Mouse (Mus musculus): Measurements from ENCODE around the gene Ttc12. TPM values are rescaled to one million over a fixed set of nuclear protein-coding genes. Genes with fewer than 3 reads are reported as not detected.

Gene Ttc12
- total RNA-seq (2023) = 1 to 10 TPM; 1.6 to 2.7 TPM

GRCm38 (mm10) chr9:49485892-49486311, at the start of gene Ttc12:
TSS of gene Ttc12 (minus strand) at chr9:49486225.

DNA sequence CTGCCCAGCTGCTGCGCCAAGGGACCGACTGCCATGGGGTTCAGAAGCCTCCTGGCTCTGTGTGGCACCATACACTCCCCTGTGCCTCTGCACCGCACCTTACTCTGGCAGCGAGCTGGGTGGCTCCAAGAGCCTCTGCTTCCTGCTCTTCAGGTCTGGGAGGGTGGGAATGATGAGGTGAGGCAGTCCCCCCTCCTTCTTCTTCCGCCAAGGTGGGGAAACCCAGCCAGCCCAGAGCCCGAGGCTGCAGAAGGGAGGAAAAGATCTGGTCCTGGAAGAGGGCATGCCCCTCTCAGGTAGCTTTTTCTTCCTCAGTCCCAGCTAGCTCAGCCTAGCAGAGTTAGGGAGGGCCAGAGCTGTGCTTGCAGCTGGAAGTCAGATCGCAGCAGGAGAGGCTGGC, 59.1 kb downstream of the Ttc12 start, which contains the start of gene Ankk1:
Ankk1 (minus strand) TSS at position 101 of the 400 bp plus-strand sequence.

Other genes with a start within 250 kb of the Ttc12 start
- gene Gm4894, start 235.7 kb downstream of the Ttc12 start, total RNA-seq (2023) = not detected
- gene Drd2, start 145.6 kb downstream of the Ttc12 start, total RNA-seq (2023) = not detected
- not detected for gene Ankk1, start 59.2 kb downstream of the Ttc12 start, total RNA-seq (2023)